ENCODE assay signal across 35 mouse cellular contexts in genomic region chr7:28175358-28175757, GRCm38 (mm10). TPM values are rescaled to one million over a fixed set of nuclear protein-coding genes. Genes with fewer than 3 reads are reported as not detected.
DNase-seq lines count a peak whose midpoint lies in the region; ATAC-seq and TF ChIP-seq lines count a peak whose summit lies in the region.
"Had no signal": no experiment of that assay in that cellular context is flagged by ENCODE, and none has a peak within 500 bp of the region (broad histone marks: within the 10 kb centered on the region; RNA-seq: fewer than 3 reads in every experiment).

No protein-coding gene starts in this region.

- no peak for TF ChIP-seq CTCF in liver, postnatal 0 days (IDR thresholded peaks at IDR 0.05; ENCODE audit: low read depth)
- TF ChIP-seq CTCF in bone marrow macrophage, adult 2 months (IDR thresholded peaks at IDR 0.05; ENCODE audit: low read depth, low read length) = no peak

- peaks cover 52% of the 10 kb centered on the region for H3K36me3 ChIP-seq in liver, embryonic 12.5 days
- H3K36me3 ChIP-seq in liver, postnatal 0 days (replicated peaks; ENCODE audit: insufficient read depth, low read length) = peaks cover 27% of the 10 kb centered on the region
- H3K36me3 ChIP-seq in splenic B cell, adult 2 months (ENCODE audit: control insufficient read depth, insufficient read depth, low read length, poor library complexity, severe bottlenecking) = peaks cover 14% of the 10 kb centered on the region
- H3K36me3 ChIP-seq in heart, embryonic 10.5 days = peaks cover 44% of the 10 kb centered on the region

- no peak for TF ChIP-seq POLR2A in bone marrow macrophage, adult 2 months (IDR thresholded peaks at IDR 0.05; ENCODE audit: borderline replicate concordance, low read depth, low read length)

- H3K27me3 ChIP-seq in liver, embryonic 12.5 days (replicated peaks) = no peaks in the 10 kb centered on the region
- H3K27me3 ChIP-seq in liver, postnatal 0 days (ENCODE audit: insufficient read depth, low read length) = no peaks in the 10 kb centered on the region
- H3K27me3 ChIP-seq in splenic B cell, adult 2 months (ENCODE audit: control insufficient read depth, insufficient read depth, low read length, poor library complexity, severe bottlenecking) = no peaks in the 10 kb centered on the region
- no peaks in the 10 kb centered on the region for H3K27me3 ChIP-seq in heart, embryonic 10.5 days (ENCODE audit: insufficient read depth, poor library complexity, severe bottlenecking)
- H3K27me3 ChIP-seq: embryonic facial prominence, embryonic 12.5 days; heart, embryonic 13.5 days; kidney, embryonic 15.5 days; lung, embryonic 15.5 days had no signal

- H3K4me1 ChIP-seq in liver, embryonic 12.5 days = peaks cover 41% of the 10 kb centered on the region
- peaks cover 29% of the 10 kb centered on the region for H3K4me1 ChIP-seq in liver, postnatal 0 days (ENCODE audit: insufficient read depth)
- peaks cover 17% of the 10 kb centered on the region for H3K4me1 ChIP-seq in bone marrow macrophage, adult 2 months (ENCODE audit: control insufficient read depth, insufficient read depth, low read length)
- peaks cover 20% of the 10 kb centered on the region for H3K4me1 ChIP-seq in heart, embryonic 10.5 days

- no peak overlapping the region for H3K4me3 ChIP-seq in liver, embryonic 12.5 days
- H3K4me3 ChIP-seq in liver, postnatal 0 days (ENCODE audit: low read depth, low read length) = no peak overlapping the region
- no peak overlapping the region for H3K4me3 ChIP-seq in bone marrow macrophage, adult 2 months (ENCODE audit: insufficient read depth, low read length)
- H3K4me3 ChIP-seq in heart, embryonic 10.5 days = no peak overlapping the region
- H3K4me3 ChIP-seq: embryonic facial prominence, embryonic 12.5 days; forebrain, embryonic 10.5 days; gastrocnemius, adult 2 months; heart, adult 2 months; heart, embryonic 13.5 days; kidney, embryonic 15.5 days; lung, embryonic 15.5 days; midbrain, embryonic 10.5 days had no signal

- no peak for ATAC-seq in liver, embryonic 12.5 days
- ATAC-seq in liver, postnatal 0 days = no peak
- ATAC-seq in granulocyte monocyte progenitor cell, adult 5-6 weeks (replicated peaks; ENCODE audit: poor library complexity, severe bottlenecking) = peak; percentile 56
- ATAC-seq: activated CD4-positive, CD25-positive, alpha-beta regulatory T cell, adult 4 months; forebrain, embryonic 16.5 days; inflammation-experienced regulatory T-cells, adult 6 months; midbrain, embryonic 16.5 days had no signal

- no peak overlapping the region for H3K27ac ChIP-seq in liver, embryonic 12.5 days
- no peak overlapping the region for H3K27ac ChIP-seq in liver, postnatal 0 days (ENCODE audit: low read depth)
- peak overlapping the region; percentile 24; the same call in 1 of the 2 replicates for H3K27ac ChIP-seq in bone marrow macrophage, adult 2 months (ENCODE audit: insufficient read depth, low read depth, low read length)
- no peak overlapping the region for H3K27ac ChIP-seq in heart, embryonic 10.5 days
- H3K27ac ChIP-seq: embryonic facial prominence, embryonic 12.5 days; forebrain, embryonic 10.5 days; gastrocnemius, adult 2 months; heart, adult 2 months; heart, embryonic 13.5 days; hindbrain, embryonic 14.5 days; kidney, embryonic 15.5 days; liver, embryonic 14.5 days; lung, embryonic 15.5 days; midbrain, embryonic 10.5 days had no signal

- DNase-seq in liver, postnatal 0 days = no peak
- DNase-seq in splenic B cell, adult 2 months (ENCODE audit: low read depth, low spot score) = peak; percentile 29
- no peak for DNase-seq in cerebellum, adult 8-10 months
- no peak for DNase-seq in heart, embryonic 10.5 days (ENCODE audit: low spot score)
- DNase-seq: adrenal gland, adult 8-10 months; cerebellum, adult 18-20 months; cerebellum, postnatal 14 days; gastrocnemius, adult 2 months; gastrocnemius, postnatal 36 days; heart, adult 2 months; heart, postnatal 10 days; kidney, adult 18-20 months; kidney, postnatal 25 days; left cerebral cortex, postnatal 4 days; right cerebral cortex, adult 18-20 months; spleen, adult 18-20 months had no signal

- peak overlapping the region; percentile 17; the same call in 1 of the 2 replicates for H3K9ac ChIP-seq in liver, embryonic 12.5 days
- no peak overlapping the region for H3K9ac ChIP-seq in liver, postnatal 0 days (replicated peaks)
- H3K9ac ChIP-seq: embryonic facial prominence, embryonic 12.5 days; heart, embryonic 13.5 days; hindbrain, embryonic 14.5 days; kidney, embryonic 15.5 days; liver, embryonic 14.5 days; lung, embryonic 15.5 days had no signal

- no peaks in the 10 kb centered on the region for H3K9me3 ChIP-seq in liver, embryonic 12.5 days (replicated peaks)
- no peaks in the 10 kb centered on the region for H3K9me3 ChIP-seq in liver, postnatal 0 days (ENCODE audit: low read length)
- no peaks in the 10 kb centered on the region for H3K9me3 ChIP-seq in heart, embryonic 10.5 days
- H3K9me3 ChIP-seq: embryonic facial prominence, embryonic 12.5 days; forebrain, embryonic 10.5 days; heart, embryonic 13.5 days; kidney, embryonic 15.5 days; lung, embryonic 15.5 days; midbrain, embryonic 10.5 days had no signal

- no peak overlapping the region for H3K4me2 ChIP-seq in liver, embryonic 12.5 days
- no peak overlapping the region for H3K4me2 ChIP-seq in liver, postnatal 0 days (ENCODE audit: low read depth, low read length)
- H3K4me2 ChIP-seq: embryonic facial prominence, embryonic 12.5 days; heart, embryonic 13.5 days; hindbrain, embryonic 14.5 days; kidney, embryonic 15.5 days; lung, embryonic 15.5 days had no signal

- WGBS in liver, embryonic 12.5 days (ENCODE audit: insufficient replicate concordance) = 71% methylated on average over 4 of the region's 4 CpGs
- WGBS in liver, postnatal 0 days (ENCODE audit: insufficient replicate concordance) = 79% methylated on average over 4 of the region's 4 CpGs
- WGBS in heart, embryonic 10.5 days = 90% methylated on average over 4 of the region's 4 CpGs

- TF ChIP-seq EP300 in liver, postnatal 0 days (IDR thresholded peaks at IDR 0.05; ENCODE audit: low read depth) = no peak

RNA-seq across cellular contexts. Expression of gene Dyrk1b, which starts 3.9 kb away (rescaled TPM):
- polyA plus RNA-seq in liver, embryonic 12.5 days (2016; fragmentation: Nextera tagmentation; extraction: Ambion mirVana) = 2.8 and 3.1 TPM in 2 replicates
- 4.0 and 4.5 TPM in 2 replicates for polyA plus RNA-seq in liver, postnatal 0 days (2015; fragmentation: Nextera tagmentation; extraction: Ambion mirVana)
- polyA plus RNA-seq in bone marrow macrophage, adult 2 months (2012; ENCODE audit: insufficient read depth, insufficient read length, missing spikeins) = 18.7 and 20.7 TPM in 2 replicates
- total RNA-seq in granulocyte monocyte progenitor cell, adult 5-6 weeks (2014; fragmentation: Nextera tagmentation) = 1.2 and 4.1 TPM in 2 replicates
- total RNA-seq in granulocyte monocyte progenitor cell, adult 5-6 weeks (2017) = 2.3 and 3.2 TPM in 2 replicates
- polyA plus RNA-seq in heart, embryonic 10.5 days (2016; fragmentation: Nextera tagmentation; extraction: Ambion mirVana) = 9.9 and 10.4 TPM in 2 replicates

RNA-seq across cellular contexts. Expression of gene Fbl, which starts 5.8 kb away (rescaled TPM):
- polyA plus RNA-seq in liver, embryonic 12.5 days (2016; fragmentation: Nextera tagmentation; extraction: Ambion mirVana) = 150 and 152 TPM in 2 replicates
- 48.4 and 51.6 TPM in 2 replicates for polyA plus RNA-seq in liver, postnatal 0 days (2015; fragmentation: Nextera tagmentation; extraction: Ambion mirVana)
- 49.4 and 60.6 TPM in 2 replicates for polyA plus RNA-seq in bone marrow macrophage, adult 2 months (2012; ENCODE audit: insufficient read depth, insufficient read length, missing spikeins)
- total RNA-seq in granulocyte monocyte progenitor cell, adult 5-6 weeks (2014; fragmentation: Nextera tagmentation) = 226 and 268 TPM in 2 replicates
- total RNA-seq in granulocyte monocyte progenitor cell, adult 5-6 weeks (2017) = 234 and 267 TPM in 2 replicates
- polyA plus RNA-seq in heart, embryonic 10.5 days (2016; fragmentation: Nextera tagmentation; extraction: Ambion mirVana) = 101 and 140 TPM in 2 replicates

RNA-seq across cellular contexts. Expression of gene 9530053A07Rik, which starts 46.1 kb away (rescaled TPM):
- polyA plus RNA-seq in liver, embryonic 12.5 days (2016; fragmentation: Nextera tagmentation; extraction: Ambion mirVana) = 0.01 TPM in 1 of 2 replicates, not detected in the other
- 0.01 TPM in 1 of 2 replicates, not detected in the other for polyA plus RNA-seq in liver, postnatal 0 days (2015; fragmentation: Nextera tagmentation; extraction: Ambion mirVana)
- not detected in 2 replicates for polyA plus RNA-seq in bone marrow macrophage, adult 2 months (2012; ENCODE audit: insufficient read depth, insufficient read length, missing spikeins)
- not detected in 2 replicates for total RNA-seq in granulocyte monocyte progenitor cell, adult 5-6 weeks (2014; fragmentation: Nextera tagmentation)
- not detected in 2 replicates for total RNA-seq in granulocyte monocyte progenitor cell, adult 5-6 weeks (2017)
- 0.05 and 0.06 TPM in 2 replicates for polyA plus RNA-seq in heart, embryonic 10.5 days (2016; fragmentation: Nextera tagmentation; extraction: Ambion mirVana)
- total RNA-seq: adrenal gland, adult 8-10 months; gastrocnemius, adult 2 months; gastrocnemius, postnatal 36 days; heart, adult 2 months; heart, postnatal 10 days; hematopoietic stem cell, adult 5-6 weeks; left cerebral cortex, postnatal 4 days; neutrophil, adult 5-6 weeks had no signal
- polyA plus RNA-seq: activated CD4-positive, CD25-positive, alpha-beta regulatory T cell, adult 4 months; inflammation-experienced regulatory T-cells, adult 6 months; limb, embryonic 14.5 days; liver, embryonic 14.5 days; stomach, embryonic 14.5 days had no signal
